Mouse (Mus musculus) liver, postnatal 0 days (tissue): ENCODE results near the gene Dhx33.

Experiments
- CTCF ChIP-seq: sonication (generic); IDR thresholded peaks from 2 replicates; pipeline ENCODE4 v1.5.1; 2016; ENCODE audit warnings: antibody characterized with exemption, low read depth
- EP300 ChIP-seq: IDR thresholded peaks from 2 replicates; pipeline ENCODE4 v1.6.1; 2016; ENCODE audit warnings: antibody characterized with exemption, low read depth, mild to moderate bottlenecking

DNA sequence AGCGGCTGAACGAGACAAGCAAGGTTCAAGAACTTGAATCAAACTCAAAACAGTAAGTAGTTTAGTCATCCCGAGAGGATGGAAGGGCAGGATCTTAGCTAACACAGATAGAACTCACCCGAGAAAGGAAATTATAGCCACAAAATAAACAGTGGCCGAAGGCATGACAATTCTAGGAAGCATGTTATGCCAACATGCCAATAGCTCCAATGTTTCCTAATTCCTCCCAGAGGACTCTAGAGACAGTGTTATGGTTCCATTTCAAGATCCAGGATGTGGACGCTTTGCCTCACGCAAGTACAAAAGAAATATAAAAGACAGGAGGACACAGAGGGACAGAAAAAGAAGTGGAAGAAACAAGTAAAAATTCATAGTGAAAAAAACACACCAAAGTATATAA lies 3.6 kb upstream of the Dhx33 start:
- TF ChIP-seq CTCF (no peak), EP300 (no peak)
